Mouse (Mus musculus) cortical plate, adult 2 months (tissue): ENCODE results near the gene Carhsp1. TPM values are rescaled to one million over a fixed set of nuclear protein-coding genes. Genes with fewer than 3 reads are reported as not detected.

Experiments used
- H3K27ac ChIP-seq: fragments of 200-500 bp; 2 replicates; pipeline ENCODE4 v1.5.1; 2012; ENCODE audit warnings: low read length, control low read depth, inconsistent platforms; ENCODE audit not compliant: insufficient read depth
- H3K4me1 ChIP-seq: fragments of 200-500 bp; 2 replicates; pipeline ENCODE4 v1.6.1; 2011; ENCODE audit warnings: low read length; ENCODE audit not compliant: control insufficient read depth, insufficient read depth
- H3K4me3 ChIP-seq: fragments of 200-500 bp; 2 replicates; pipeline ENCODE4 v1.5.1; 2011; ENCODE audit warnings: mild to moderate bottlenecking, low read length, control low read depth; ENCODE audit not compliant: insufficient read depth
- CTCF ChIP-seq: fragments of 200-500 bp; IDR thresholded peaks from 2 replicates; pipeline ENCODE4 v1.5.1; 2011; ENCODE audit warnings: mild to moderate bottlenecking, control low read depth, low read length; ENCODE audit not compliant: insufficient read depth; ENCODE audit errors: extremely low read depth
- POLR2A ChIP-seq: fragments of 200-500 bp; IDR thresholded peaks from 2 replicates; pipeline ENCODE4 v1.6.1; 2011; ENCODE audit warnings: mild to moderate bottlenecking, low read length, control low read depth; ENCODE audit not compliant: insufficient read depth; ENCODE audit errors: extremely low read depth
- polyA plus RNA-seq: library from polyadenylated mRNA; depleted of rRNA; stranded (reverse); fragments of >200 nt; gene quantifications from 2 replicates; pipeline ENCODE4 v1.2.3, GENCODE M21; 2012; rRNA removed

Gene Carhsp1
- polyA plus RNA-seq, 1 experiment, result 50.1 TPM

DNA sequence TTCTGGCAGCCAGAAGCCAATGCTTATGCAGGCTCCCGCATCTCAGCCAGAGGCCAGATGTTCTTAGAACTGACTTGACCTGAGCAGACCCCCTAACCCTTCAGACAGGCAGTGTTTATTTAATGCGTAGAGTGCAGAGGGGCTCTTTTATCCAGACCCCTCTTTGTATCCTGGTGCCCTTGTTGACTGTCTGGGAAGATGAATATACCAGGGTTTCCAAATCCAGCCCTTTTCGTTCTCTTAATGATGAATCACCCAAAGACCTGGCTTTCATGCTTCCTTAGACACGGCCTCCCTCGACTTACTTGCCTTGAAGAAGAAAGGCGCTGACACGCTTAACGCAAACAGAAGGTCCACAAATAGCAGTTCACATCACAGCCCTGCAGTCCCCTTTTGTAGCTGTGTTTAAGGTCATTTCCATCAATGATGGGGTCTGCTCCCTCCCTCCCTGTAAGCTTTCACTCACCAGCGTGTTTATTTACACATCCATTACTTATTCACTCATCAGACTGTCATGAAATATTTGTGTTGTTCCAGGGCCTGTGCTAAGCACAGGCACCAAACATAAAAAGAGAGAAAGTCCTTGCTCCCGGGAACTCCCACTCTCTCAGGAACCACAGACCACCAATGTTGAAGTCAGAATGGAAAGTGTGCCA, 52.2 kb downstream of the Carhsp1 start:
- no peak for TF ChIP-seq POLR2A
- TF ChIP-seq CTCF, result no peak
- H3K4me1 ChIP-seq, result no peaks in the 10 kb centered on the region
- no peak overlapping the region for H3K27ac ChIP-seq
- no peak overlapping the region for H3K4me3 ChIP-seq

DNA sequence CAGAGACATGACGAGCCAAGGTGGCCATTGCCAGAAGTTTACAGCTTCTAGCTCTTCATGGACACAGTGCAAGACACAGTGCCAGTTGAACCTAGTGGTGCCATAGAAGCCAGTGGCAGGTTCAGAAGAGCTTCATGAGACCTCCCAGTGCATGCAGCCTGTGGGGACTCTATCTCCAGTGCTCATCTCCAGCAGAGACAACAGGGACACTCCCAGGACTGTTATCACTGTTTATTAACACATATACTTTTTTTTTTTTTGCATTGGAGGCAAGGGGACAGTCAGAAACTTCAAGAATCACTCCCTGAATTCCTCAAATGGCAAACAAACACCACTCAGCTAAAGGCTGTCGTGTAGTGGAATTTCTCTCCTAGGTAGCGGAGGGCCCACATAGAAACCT, 58.5 kb downstream of the Carhsp1 start:
- TF ChIP-seq CTCF (no peak), POLR2A (no peak)
- Histone ChIP-seq H3K27ac (no peak overlapping the region), H3K4me3 (no peak overlapping the region), H3K4me1 (no peaks in the 10 kb centered on the region)

DNA sequence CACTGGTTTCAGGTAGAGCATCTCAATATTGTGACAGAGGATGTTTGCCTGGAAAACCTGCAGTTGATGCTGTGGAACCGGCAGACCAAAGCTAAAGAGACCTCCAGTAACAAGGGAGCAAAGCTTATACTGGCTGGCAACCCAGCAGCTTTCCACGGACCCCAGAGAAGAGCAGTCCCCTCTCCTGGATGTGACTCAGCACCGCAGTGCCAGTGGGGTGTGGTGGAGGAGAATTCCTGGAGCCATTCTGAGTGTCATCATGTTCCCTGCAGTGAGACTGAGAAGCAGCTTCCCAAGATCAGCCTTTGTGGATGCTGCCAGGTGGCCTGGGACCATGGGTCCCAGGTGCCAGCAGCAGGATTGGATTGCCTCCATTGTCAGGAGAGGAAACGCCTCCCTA, 58.9 kb downstream of the Carhsp1 start:
- no peak overlapping the region for H3K4me3 ChIP-seq
- H3K27ac ChIP-seq, result no peak overlapping the region
- H3K4me1 ChIP-seq, result no peaks in the 10 kb centered on the region
- TF ChIP-seq CTCF (no peak), POLR2A (no peak)

DNA sequence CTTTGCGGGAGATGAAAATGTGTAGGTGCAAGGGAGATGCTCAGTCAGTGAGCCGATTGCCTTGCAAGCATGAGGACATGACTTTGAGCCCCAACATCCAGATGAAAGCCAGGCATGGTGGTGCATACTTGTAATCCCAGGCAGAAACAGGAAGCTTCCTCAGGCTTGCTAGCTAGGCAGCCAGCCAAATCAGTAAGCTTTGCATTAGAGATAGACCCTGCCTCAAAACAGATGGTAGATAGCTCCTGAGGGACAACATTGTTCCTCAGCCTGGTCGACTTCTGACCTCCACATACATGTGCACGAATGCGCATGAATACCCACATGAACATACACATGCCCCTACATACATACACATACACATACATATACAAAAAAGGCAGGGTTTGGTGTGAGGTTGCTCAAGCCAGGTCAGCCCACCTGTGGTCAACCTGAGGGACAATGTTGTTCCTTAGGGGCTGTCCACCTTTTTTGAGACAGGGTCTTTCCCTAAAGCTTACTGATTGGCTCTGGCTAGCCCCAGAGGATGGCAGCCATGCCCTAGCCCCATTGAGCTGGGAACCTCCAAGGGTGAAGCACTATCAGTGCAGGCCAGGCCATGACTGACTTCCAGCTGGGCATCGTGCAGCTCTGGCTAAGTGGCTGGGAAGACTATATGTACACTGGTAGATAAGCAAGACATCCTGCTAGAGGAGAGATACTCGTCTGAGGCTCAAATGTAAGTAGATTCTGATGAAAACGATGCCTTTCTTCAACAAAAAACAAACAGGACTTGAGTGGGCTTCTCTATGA, 59.5 kb downstream of the Carhsp1 start:
- no peak overlapping the region for H3K4me3 ChIP-seq
- no peaks in the 10 kb centered on the region for H3K4me1 ChIP-seq
- no peak overlapping the region for H3K27ac ChIP-seq
- TF ChIP-seq CTCF (no peak), POLR2A (no peak)

DNA sequence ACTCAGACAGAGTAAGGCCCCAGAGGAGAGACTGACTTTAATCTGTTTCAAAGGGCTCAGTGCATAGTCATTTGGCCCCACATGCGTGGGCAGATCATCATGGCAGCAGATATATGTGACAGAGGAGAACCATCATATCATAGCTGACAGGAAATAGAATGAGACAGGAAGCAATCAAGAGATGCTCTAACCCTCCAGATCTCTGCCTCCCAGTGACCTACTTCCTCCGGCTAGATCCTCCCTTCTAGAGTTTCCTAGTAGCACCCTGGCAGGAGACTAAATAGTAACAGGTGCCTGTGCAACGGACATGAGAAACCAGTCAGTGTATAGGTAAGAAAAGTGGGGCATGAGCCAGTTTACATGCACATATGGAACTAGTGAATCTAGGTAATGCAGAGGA, 61.6 kb downstream of the Carhsp1 start:
- Histone ChIP-seq H3K4me1 (no peaks in the 10 kb centered on the region), H3K27ac (no peak overlapping the region), H3K4me3 (no peak overlapping the region)
- TF ChIP-seq CTCF (no peak), POLR2A (no peak)

Other genes with a start within 250 kb of the Carhsp1 start
- gene Tmem114, start 247.0 kb downstream of the Carhsp1 start, polyA plus RNA-seq, result 1.5 and 2.2 TPM in 2 replicates
- 69.3 and 69.5 TPM in 2 replicates for gene Mettl22, start 201.4 kb downstream of the Carhsp1 start, polyA plus RNA-seq
- 152 and 173 TPM in 2 replicates for gene Abat, start 158.7 kb downstream of the Carhsp1 start, polyA plus RNA-seq
- gene Pmm2, start 34.5 kb downstream of the Carhsp1 start, polyA plus RNA-seq, result 43.8 and 44.6 TPM in 2 replicates
- 16.1 and 17.6 TPM in 2 replicates for gene Tmem186, start 34.4 kb downstream of the Carhsp1 start, polyA plus RNA-seq
- gene Gm5767, start 8.6 kb upstream of the Carhsp1 start, polyA plus RNA-seq, result not detected in 2 replicates
- 96.0 and 107 TPM in 2 replicates for gene Usp7, start 120.2 kb upstream of the Carhsp1 start, polyA plus RNA-seq
- gene 1810013L24Rik, start 157.9 kb upstream of the Carhsp1 start, polyA plus RNA-seq, result 43.8 and 43.9 TPM in 2 replicates